10 mouse cellular contexts compared by ENCODE assay signal in genomic region chr3:84123461-84123860, GRCm38 (mm10). TPM values are rescaled to one million over a fixed set of nuclear protein-coding genes. Genes with fewer than 3 reads are reported as not detected.
DNase-seq lines count a peak whose midpoint lies in the region; ATAC-seq and TF ChIP-seq lines count a peak whose summit lies in the region.
"Had no signal": no experiment of that assay in that cellular context is flagged by ENCODE, and none has a peak within 500 bp of the region (broad histone marks: within the 10 kb centered on the region; RNA-seq: fewer than 3 reads in every experiment).

No protein-coding gene starts in this region.

- ATAC-seq in cerebellum, adult (ENCODE audit: insufficient number of reproducible peaks, low FRiP score, low TSS enrichment): no peak
- ATAC-seq in kidney, embryonic 15.5 days (replicated peaks; ENCODE audit: low FRiP score): no peak
- ATAC-seq in G1E (ENCODE audit: extremely low read depth, insufficient number of reproducible peaks, low FRiP score, poor library complexity, severe bottlenecking): no peak
- no peak for ATAC-seq in midbrain, embryonic 13.5 days

- no peak for TF ChIP-seq POLR2A in cerebellum, adult 2 months (IDR thresholded peaks at IDR 0.05; ENCODE audit: borderline replicate concordance, insufficient read depth, low read length)
- TF ChIP-seq POLR2A in kidney, adult 2 months (IDR thresholded peaks at IDR 0.05; ENCODE audit: low read depth, low read length): no peak

- H3K9me3 ChIP-seq in kidney, embryonic 15.5 days (replicated peaks): no peaks in the 10 kb centered on the region
- no peaks in the 10 kb centered on the region for H3K9me3 ChIP-seq in G1E (replicated peaks)
- no peaks in the 10 kb centered on the region for H3K9me3 ChIP-seq in midbrain, embryonic 13.5 days
- H3K9me3 ChIP-seq: embryonic facial prominence, embryonic 13.5 days had no signal

- H3K27me3 ChIP-seq in cerebellum, adult 2 months (ENCODE audit: control insufficient read depth, insufficient read depth, low read length): no peaks in the 10 kb centered on the region
- no peaks in the 10 kb centered on the region for H3K27me3 ChIP-seq in kidney, adult 2 months (replicated peaks; ENCODE audit: control insufficient read depth, insufficient read depth, low read length)
- H3K27me3 ChIP-seq in kidney, embryonic 15.5 days: no peaks in the 10 kb centered on the region
- H3K27me3 ChIP-seq in G1E (ENCODE audit: insufficient read depth, low read length): no peaks in the 10 kb centered on the region
- H3K27me3 ChIP-seq in splenic B cell, adult 2 months (ENCODE audit: control insufficient read depth, insufficient read depth, low read length, poor library complexity, severe bottlenecking): no peaks in the 10 kb centered on the region
- no peaks in the 10 kb centered on the region for H3K27me3 ChIP-seq in midbrain, embryonic 13.5 days
- H3K27me3 ChIP-seq: embryonic facial prominence, embryonic 13.5 days had no signal

- H3K4me1 ChIP-seq in cerebellum, adult 2 months (ENCODE audit: control insufficient read depth, insufficient read depth, low read length): no peaks in the 10 kb centered on the region
- no peaks in the 10 kb centered on the region for H3K4me1 ChIP-seq in kidney, adult 2 months (ENCODE audit: control insufficient read depth, insufficient read depth, low read length)
- peaks cover 6% of the 10 kb centered on the region; the same call in 1 of the 2 replicates for H3K4me1 ChIP-seq in kidney, embryonic 15.5 days
- no peaks in the 10 kb centered on the region; the same call in 1 of the 2 replicates for H3K4me1 ChIP-seq in G1E (ENCODE audit: insufficient read depth, low read depth, low read length)
- H3K4me1 ChIP-seq in midbrain, embryonic 13.5 days (replicated peaks): no peaks in the 10 kb centered on the region

- WGBS in cerebellum, adult 2 months: 66% methylated on average over 3 of the region's 3 CpGs
- WGBS in kidney, adult 2 months: 67% methylated on average over 3 of the region's 3 CpGs
- 56% methylated on average over 3 of the region's 3 CpGs for WGBS in kidney, embryonic 15.5 days
- WGBS in midbrain, embryonic 13.5 days: 86% methylated on average over 3 of the region's 3 CpGs

- no peak overlapping the region for H3K4me2 ChIP-seq in kidney, embryonic 15.5 days
- no peak overlapping the region for H3K4me2 ChIP-seq in midbrain, embryonic 13.5 days (replicated peaks)
- H3K4me2 ChIP-seq: embryonic facial prominence, embryonic 13.5 days had no signal

- H3K9ac ChIP-seq in kidney, embryonic 15.5 days: no peak overlapping the region
- H3K9ac ChIP-seq in midbrain, embryonic 13.5 days (replicated peaks): no peak overlapping the region
- H3K9ac ChIP-seq: embryonic facial prominence, embryonic 13.5 days had no signal

- DNase-seq in cerebellum, adult 2 months: peak; percentile 2 to 10
- peak; percentile 39 for DNase-seq in kidney, adult 2 months
- DNase-seq in G1E (ENCODE audit: low spot score): no peak
- DNase-seq in kidney, postnatal 14 days: peak; percentile 23
- peak; percentile 75 for DNase-seq in splenic B cell, adult 2 months (ENCODE audit: low read depth, low spot score)

- TF ChIP-seq CTCF in cerebellum, adult 2 months (IDR thresholded peaks at IDR 0.05; ENCODE audit: borderline replicate concordance, insufficient read depth, low read depth, low read length): peak; percentile 43; the same call in 1 of the 2 replicates
- peak; percentile 79 for TF ChIP-seq CTCF in kidney, adult 2 months (conservative IDR thresholded peaks at IDR 0.05; ENCODE audit: insufficient read depth, insufficient read length, low read depth, low read length)
- peak; percentile 33; the same call in 1 of the 2 replicates for TF ChIP-seq CTCF in G1E (IDR thresholded peaks at IDR 0.05; ENCODE audit: low read depth, low read length)

- no peaks in the 10 kb centered on the region for H3K36me3 ChIP-seq in kidney, adult 2 months (ENCODE audit: control insufficient read depth, insufficient read depth, low read length)
- H3K36me3 ChIP-seq in kidney, embryonic 15.5 days: no peaks in the 10 kb centered on the region
- peaks cover 18% of the 10 kb centered on the region for H3K36me3 ChIP-seq in G1E (replicated peaks)
- no peaks in the 10 kb centered on the region for H3K36me3 ChIP-seq in splenic B cell, adult 2 months (ENCODE audit: control insufficient read depth, insufficient read depth, low read length, poor library complexity, severe bottlenecking)
- no peaks in the 10 kb centered on the region for H3K36me3 ChIP-seq in midbrain, embryonic 13.5 days
- H3K36me3 ChIP-seq: embryonic facial prominence, embryonic 13.5 days had no signal

- no peak overlapping the region for H3K27ac ChIP-seq in cerebellum, adult 2 months (ENCODE audit: insufficient read depth, low read length)
- H3K27ac ChIP-seq in kidney, adult 2 months (ENCODE audit: insufficient read depth, low read depth, low read length): no peak overlapping the region
- H3K27ac ChIP-seq in kidney, embryonic 15.5 days: no peak overlapping the region
- no peak overlapping the region for H3K27ac ChIP-seq in midbrain, embryonic 13.5 days
- H3K27ac ChIP-seq: embryonic facial prominence, embryonic 13.5 days had no signal

- H3K4me3 ChIP-seq in cerebellum, adult 2 months (replicated peaks; ENCODE audit: insufficient read depth, low read depth, low read length): no peak overlapping the region
- H3K4me3 ChIP-seq in kidney, adult 2 months (ENCODE audit: insufficient read depth, low read depth, low read length): no peak overlapping the region
- H3K4me3 ChIP-seq in kidney, embryonic 15.5 days (replicated peaks): no peak overlapping the region
- H3K4me3 ChIP-seq in G1E (ENCODE audit: low read depth, low read length): no peak overlapping the region
- H3K4me3 ChIP-seq in midbrain, embryonic 13.5 days (replicated peaks): no peak overlapping the region
- H3K4me3 ChIP-seq: embryonic facial prominence, embryonic 13.5 days had no signal

RNA-seq across cellular contexts. Expression of gene Mnd1, which starts 32.1 kb away (rescaled TPM):
- polyA plus RNA-seq in cerebellum, adult 2 months (2012; rRNA removed): 1.7 and 1.8 TPM in 2 replicates
- 0.54 and 0.72 TPM in 2 replicates for polyA plus RNA-seq in kidney, adult 2 months (2012; rRNA removed)
- polyA plus RNA-seq in kidney, embryonic 15.5 days (2015; fragmentation: Nextera tagmentation; extraction: Ambion mirVana): 17.5 and 18.0 TPM in 2 replicates
- total RNA-seq in G1E (2014; fragmentation: Nextera tagmentation): 6.1 and 11.6 TPM in 2 replicates
- 22.5 and 23.5 TPM in 2 replicates for total RNA-seq in G1E (2017)
- polyA plus RNA-seq in G1E (2012): 1.2 and 1.8 TPM in 2 replicates
- polyA plus RNA-seq in midbrain, embryonic 13.5 days (2015; fragmentation: Nextera tagmentation; extraction: Ambion mirVana): 2.7 and 3.3 TPM in 2 replicates

RNA-seq across cellular contexts. Expression of gene Gm6525, which starts 50.4 kb away (rescaled TPM):
- polyA plus RNA-seq in cerebellum, adult 2 months (2012; rRNA removed): not detected in 2 replicates
- polyA plus RNA-seq in kidney, adult 2 months (2012; rRNA removed): not detected in 2 replicates
- 0.51 and 1.1 TPM in 2 replicates for polyA plus RNA-seq in kidney, embryonic 15.5 days (2015; fragmentation: Nextera tagmentation; extraction: Ambion mirVana)
- not detected in 2 replicates for total RNA-seq in G1E (2014; fragmentation: Nextera tagmentation)
- 0.60 and 0.70 TPM in 2 replicates for total RNA-seq in G1E (2017)
- polyA plus RNA-seq in G1E (2012): not detected in 2 replicates
- polyA plus RNA-seq in midbrain, embryonic 13.5 days (2015; fragmentation: Nextera tagmentation; extraction: Ambion mirVana): 3.8 and 4.3 TPM in 2 replicates
- total RNA-seq: layer of hippocampus, postnatal 25 days had no signal
